Mouse (Mus musculus): ENCODE data around the gene 2700049A03Rik.

- TF ChIP-seq GATA1 (IDR thresholded peaks at IDR 0.05; ENCODE audit: borderline replicate concordance, low read length) = no peak
- TF ChIP-seq FLI1 (IDR thresholded peaks at IDR 0.05; ENCODE audit: low read length) = no peak
Observed at GRCm38 (mm10) chr12:71279521-71280262, 143.0 kb downstream of the 2700049A03Rik start.

Data from megakaryocyte, embryonic 14.5 days (primary cell).